Mouse (Mus musculus): ENCODE measurements around the gene Mvb12a. TPM values are rescaled to one million over a fixed set of nuclear protein-coding genes. Genes with fewer than 3 reads are reported as not detected.

Gene Mvb12a
- total and polyA plus RNA-seq, 3 experiments: 80.5 to 157 (median 128) TPM

- TF ChIP-seq HCFC1 (IDR thresholded peaks at IDR 0.05; ENCODE audit: low read depth, low read length): peak; percentile 31; the same call in 1 of the 2 replicates
- TF ChIP-seq TBP (conservative IDR thresholded peaks at IDR 0.05; ENCODE audit: low read depth, low read length): 0 out of 2 replicates have a peak, but pooled peaks have one; percentile 49
- no peak; the same call in 1 of the 2 replicates for TF ChIP-seq POLR2A (IDR thresholded peaks at IDR 0.05; ENCODE audit: low read depth, low read length)
- TF ChIP-seq MAZ (IDR thresholded peaks at IDR 0.05; ENCODE audit: low read depth, low read length): peak; percentile 18; the same call in 1 of the 2 replicates
- TF ChIP-seq POLR2AphosphoS2 (IDR thresholded peaks at IDR 0.05; ENCODE audit: low read depth, low read length): no peak
Observed at GRCm38 (mm10) chr8:71558958-71559690, 16.4 kb downstream of the Mvb12a start (continued).

GRCm38 (mm10) chr8:71560071-71560470 is 17.3 kb downstream of the Mvb12a start:
- in situ Hi-C loops (cut with MboI; ENCODE audit: low pct_ligation_motif_present, low pct_unique_long_range_greater_than_20kb, low sequenced_read_pairs): loop anchor here (5.0 kb wide), 1 partner anchor 72 kb away; no protein-coding TSS in a partner anchor
- dilution Hi-C loops (cut with MboI; ENCODE audit: extremely low pct_ligation_motif_present, extremely low pct_unique_long_range_greater_than_20kb, low sequenced_read_pairs): no loop called here
- Histone ChIP-seq H3K27ac (ENCODE audit: insufficient read depth, low read depth) (no peak overlapping the region), H3K9ac (ENCODE audit: insufficient read depth, low read depth) (no peak overlapping the region), H3K79me2 (replicated peaks; ENCODE audit: control insufficient read depth, extremely low read depth, insufficient read depth, poor library complexity, severe bottlenecking) (no peaks in the 10 kb centered on the region), H3K36me3 (replicated peaks in 1 of 2; ENCODE audit: control insufficient read depth in 1 of 2, insufficient read depth in 1 of 2, low read length in 1 of 2) (no peaks in the 10 kb centered on the region), H3K9me3 (replicated peaks; ENCODE audit: low read length) (peaks cover 13% of the 10 kb centered on the region), H3K27me3 (replicated peaks) (peaks cover 20% of the 10 kb centered on the region), H3K4me1 (ENCODE audit: control insufficient read depth in 1 of 2, insufficient read depth in 2 of 2) (peaks cover 10 to 20% of the 10 kb centered on the region in 2 experiments), H3K4me2 (ENCODE audit: insufficient read depth, low read depth, poor library complexity, severe bottlenecking) (no peak overlapping the region), H3K4me3 (replicated peaks in 1 of 3; ENCODE audit: low read depth in 2 of 3, low read length in 2 of 3, poor library complexity in 1 of 3) (no peak overlapping the region)
- DNase-seq (ENCODE audit: extremely low read depth): no peak
- TF ChIP-seq TCF12 (IDR thresholded peaks at IDR 0.05; ENCODE audit: low read depth, low read length) (no peak), ZKSCAN1 (IDR thresholded peaks at IDR 0.05; ENCODE audit: borderline replicate concordance, low read depth, low read length) (no peak), SMC3 (IDR thresholded peaks at IDR 0.05; ENCODE audit: low read depth, low read length) (no peak), HCFC1 (IDR thresholded peaks at IDR 0.05; ENCODE audit: low read depth, low read length) (no peak), MAZ (IDR thresholded peaks at IDR 0.05; ENCODE audit: low read depth, low read length) (no peak), KAT2A (IDR thresholded peaks at IDR 0.05; ENCODE audit: insufficient replicate concordance, low read length) (no peak), CTCF (conservative IDR thresholded peaks at IDR 0.05 in 1 of 2, IDR thresholded peaks at IDR 0.05 in 1 of 2; ENCODE audit: low read depth in 2 of 2, low read length in 2 of 2) (no peak), ZC3H11A (IDR thresholded peaks at IDR 0.05; ENCODE audit: low read depth, low read length) (no peak), MXI1 (IDR thresholded peaks at IDR 0.05; ENCODE audit: low read depth, low read length) (no peak), BHLHE40 (IDR thresholded peaks at IDR 0.05; ENCODE audit: low read depth, low read length) (no peak), ETS1 (conservative IDR thresholded peaks at IDR 0.05; ENCODE audit: low read depth, low read length) (no peak), TBP (conservative IDR thresholded peaks at IDR 0.05; ENCODE audit: low read depth, low read length) (no peak), SIN3A (IDR thresholded peaks at IDR 0.05; ENCODE audit: low read length) (no peak), EP300 (IDR thresholded peaks at IDR 0.05; ENCODE audit: low read length) (no peak), RCOR1 (conservative IDR thresholded peaks at IDR 0.05; ENCODE audit: low read depth, low read length) (no peak)

GRCm38 (mm10) chr8:71560765-71561164 is 18.0 kb downstream of the Mvb12a start:
- dilution Hi-C loops (cut with MboI; ENCODE audit: extremely low pct_ligation_motif_present, extremely low pct_unique_long_range_greater_than_20kb, low sequenced_read_pairs): no loop called here
- Histone ChIP-seq H3K4me2 (ENCODE audit: insufficient read depth, low read depth, poor library complexity, severe bottlenecking) (no peak overlapping the region), H3K27ac (ENCODE audit: insufficient read depth, low read depth) (no peak overlapping the region)

More at GRCm38 (mm10) chr8:71560765-71561164, 18.0 kb downstream of the Mvb12a start:
- no peak for DNase-seq (ENCODE audit: extremely low read depth)
- no peak overlapping the region for H3K9ac ChIP-seq (ENCODE audit: insufficient read depth, low read depth)
- H3K36me3 ChIP-seq (replicated peaks in 1 of 2; ENCODE audit: control insufficient read depth in 1 of 2, insufficient read depth in 1 of 2, low read length in 1 of 2): no peaks in the 10 kb centered on the region
- TF ChIP-seq JUND (conservative IDR thresholded peaks at IDR 0.05; ENCODE audit: low read depth, low read length): no peak
- no peak for TF ChIP-seq UBTF (IDR thresholded peaks at IDR 0.05; ENCODE audit: low read depth, low read length)
- TF ChIP-seq POLR2A (IDR thresholded peaks at IDR 0.05; ENCODE audit: low read depth, low read length): no peak
- TF ChIP-seq MAX (IDR thresholded peaks at IDR 0.05; ENCODE audit: low read length): no peak
- no peak for TF ChIP-seq SIN3A (IDR thresholded peaks at IDR 0.05; ENCODE audit: low read length)
- TF ChIP-seq RCOR1 (conservative IDR thresholded peaks at IDR 0.05; ENCODE audit: low read depth, low read length): no peak
- TF ChIP-seq POLR2AphosphoS2 (IDR thresholded peaks at IDR 0.05; ENCODE audit: low read depth, low read length): no peak
- TF ChIP-seq GABPA (IDR thresholded peaks at IDR 0.05; ENCODE audit: insufficient replicate concordance, low read depth, low read length): no peak
- TF ChIP-seq PAX5 (IDR thresholded peaks at IDR 0.05; ENCODE audit: low read length): no peak
- TF ChIP-seq EP300 (IDR thresholded peaks at IDR 0.05; ENCODE audit: low read length): no peak
- TF ChIP-seq MAFK (IDR thresholded peaks at IDR 0.05; ENCODE audit: insufficient replicate concordance, low read length): no peak
- TF ChIP-seq ZMIZ1 (IDR thresholded peaks at IDR 0.05; ENCODE audit: low read depth, low read length): no peak
- no peak for TF ChIP-seq TBP (conservative IDR thresholded peaks at IDR 0.05; ENCODE audit: low read depth, low read length)
- TF ChIP-seq KAT2A (IDR thresholded peaks at IDR 0.05; ENCODE audit: insufficient replicate concordance, low read length): no peak
- no peak for TF ChIP-seq RAD21 (IDR thresholded peaks at IDR 0.05; ENCODE audit: low read depth, low read length)
- peaks cover 10 to 20% of the 10 kb centered on the region in 2 experiments for H3K4me1 ChIP-seq (ENCODE audit: control insufficient read depth in 1 of 2, insufficient read depth in 2 of 2)
- no peaks in the 10 kb centered on the region for H3K79me2 ChIP-seq (replicated peaks; ENCODE audit: control insufficient read depth, extremely low read depth, insufficient read depth, poor library complexity, severe bottlenecking)
- in situ Hi-C loops (cut with MboI; ENCODE audit: low pct_ligation_motif_present, low pct_unique_long_range_greater_than_20kb, low sequenced_read_pairs): loop anchor here (5.0 kb wide), 1 partner anchor 72 kb away; no protein-coding TSS in a partner anchor
- H3K27me3 ChIP-seq (replicated peaks): peaks cover 20% of the 10 kb centered on the region
- H3K9me3 ChIP-seq (replicated peaks; ENCODE audit: low read length): peaks cover 16% of the 10 kb centered on the region
- H3K4me3 ChIP-seq (replicated peaks in 1 of 3; ENCODE audit: low read depth in 2 of 3, low read length in 2 of 3, poor library complexity in 1 of 3): no peak overlapping the region
